Mouse (Mus musculus): ENCODE data around the gene Fam241b. TPM values are rescaled to one million over a fixed set of nuclear protein-coding genes. Genes with fewer than 3 reads are reported as not detected.
"Not testable (repeated sequence)": the region's sequence is repeated elsewhere in the genome, so short reads cannot be mapped to it uniquely, and the experiment has no call there.

Gene Fam241b
- polyA plus RNA-seq, 3 experiments from 2014 or later, result 2.8 to 5.2 (median 3.6) TPM

DNA sequence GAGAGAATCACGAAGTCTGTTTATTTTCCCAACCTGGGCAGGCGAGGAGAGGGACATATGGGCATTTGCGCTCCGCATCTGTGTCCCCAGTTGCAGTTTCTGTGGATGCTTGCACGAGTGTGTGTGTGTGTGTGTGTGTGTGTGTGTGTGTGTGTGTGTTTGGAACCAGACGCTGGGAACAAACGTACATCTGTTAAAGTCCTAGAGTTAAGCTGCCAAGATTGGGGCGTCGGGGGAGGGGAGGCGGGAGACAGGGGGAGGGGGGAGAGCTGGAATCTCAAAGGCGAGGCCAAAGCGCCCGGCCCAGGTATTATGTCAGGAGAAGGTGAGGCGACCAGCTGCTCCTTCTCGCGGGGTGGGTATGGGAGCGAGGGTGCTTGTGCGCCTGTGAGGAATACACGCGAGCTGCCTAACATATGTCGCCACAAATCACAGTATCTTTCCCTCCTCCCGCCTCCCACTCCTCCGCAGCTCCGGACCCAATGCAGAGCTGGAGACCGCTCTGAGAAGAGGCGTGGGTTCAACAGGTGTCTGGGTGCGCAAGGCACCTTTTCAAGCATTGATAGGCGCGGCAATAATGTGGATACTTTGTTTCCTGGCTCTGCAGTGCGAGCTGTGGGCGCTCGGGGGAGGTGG, 15.3 kb downstream of the Fam241b start:
- no peak for ATAC-seq

DNA sequence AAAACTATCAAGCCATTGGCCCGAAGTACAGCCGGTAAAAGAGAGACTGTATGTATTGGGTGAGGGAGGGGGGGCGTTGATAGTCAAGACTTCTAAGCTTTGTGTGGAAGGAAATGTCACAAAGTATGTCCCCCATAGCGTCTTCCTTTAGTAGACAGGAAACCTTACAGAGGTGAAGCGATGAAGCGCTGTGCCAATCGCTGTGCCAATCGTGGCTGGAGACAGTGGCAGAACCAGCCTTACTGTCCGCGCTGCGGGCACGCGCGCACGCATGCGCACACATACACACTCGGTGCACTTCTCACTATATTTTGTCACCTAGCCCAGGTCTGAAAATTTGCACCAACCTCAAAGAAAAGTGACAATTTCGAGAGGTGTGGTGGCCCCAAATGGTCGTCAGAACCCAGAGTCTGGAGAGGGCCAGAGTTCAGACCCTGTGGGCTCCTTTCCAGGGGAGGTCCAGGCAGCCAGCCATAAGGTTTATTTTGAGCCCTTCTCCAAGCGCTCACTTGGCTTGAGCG, 15.9 kb downstream of the Fam241b start:
- no peak for ATAC-seq

DNA sequence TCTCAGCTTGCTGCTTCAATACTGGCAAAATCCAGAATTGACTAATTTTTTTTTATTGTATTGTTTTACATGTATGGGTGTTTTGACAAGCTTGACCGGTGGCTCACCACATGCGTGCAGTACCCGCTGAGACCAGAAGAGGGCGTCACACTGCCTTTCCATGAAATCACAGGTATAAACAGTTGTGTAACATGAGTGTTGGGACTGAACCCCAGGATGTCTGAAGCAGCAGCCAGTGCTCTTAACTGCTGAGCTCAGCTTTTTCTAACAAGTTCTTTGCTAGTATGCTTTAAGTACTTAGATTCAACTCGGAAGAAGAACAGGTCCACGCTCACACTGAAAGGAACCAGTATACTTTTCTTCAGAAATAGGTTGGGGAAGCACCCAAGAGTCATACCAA, 16.6 kb downstream of the Fam241b start:
- no peak for ATAC-seq

DNA sequence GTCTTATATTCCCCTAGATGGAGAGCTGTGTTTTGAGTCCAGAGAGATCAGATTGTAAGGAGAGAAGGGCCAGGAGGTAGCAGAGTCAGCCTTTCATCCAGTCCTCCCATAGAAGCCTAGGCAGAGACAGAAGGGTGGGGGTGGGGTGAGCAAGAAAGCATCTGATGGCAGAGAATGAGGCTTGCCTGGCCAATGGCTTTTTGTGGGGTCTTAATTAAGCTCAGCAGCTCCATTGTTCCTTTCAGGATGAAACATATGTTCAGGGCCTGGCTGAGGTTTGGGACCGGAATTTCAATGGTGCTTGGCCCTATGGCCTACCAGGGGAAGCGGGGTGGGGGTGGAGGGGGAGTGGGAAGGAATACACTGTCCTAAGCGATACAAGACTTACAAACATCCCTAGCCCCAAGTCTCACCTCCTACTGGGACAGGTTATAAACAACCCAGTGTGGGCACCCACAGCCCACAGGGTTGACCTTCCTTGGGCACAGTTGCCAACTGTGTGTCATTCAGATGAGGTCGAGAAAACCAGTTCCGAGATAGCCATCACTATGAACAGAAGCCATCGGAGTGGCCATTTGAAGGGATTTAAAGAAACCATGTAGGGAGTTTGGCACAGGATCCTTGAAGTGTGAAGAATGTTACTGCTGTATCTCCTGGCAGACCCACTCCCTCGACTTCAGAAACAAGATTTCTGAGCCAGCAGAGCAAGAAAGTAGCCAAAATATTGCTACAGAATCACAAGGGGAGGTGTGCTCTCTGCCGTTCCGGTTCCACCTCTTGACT, 29.7 kb downstream of the Fam241b start:
- no peak for ATAC-seq

DNA sequence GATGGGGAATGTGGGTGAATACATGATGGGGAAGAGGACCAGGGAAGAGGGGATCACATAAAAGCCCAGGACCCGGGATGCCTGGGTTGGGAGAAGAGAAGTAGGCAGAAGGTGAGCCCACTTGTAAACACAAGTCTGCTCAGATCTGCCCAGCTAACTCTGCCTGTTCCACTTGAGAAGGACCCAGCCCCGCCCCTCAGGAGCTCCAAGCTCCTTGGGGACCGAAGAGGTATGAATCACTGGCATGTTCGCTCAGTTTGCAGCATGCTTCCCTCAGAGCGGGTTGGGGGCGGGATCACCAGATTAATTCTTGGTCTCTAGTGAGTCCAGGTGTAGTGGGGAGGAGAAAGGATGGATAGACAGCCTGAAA, 32.5 kb downstream of the Fam241b start:
- ATAC-seq, result no peak

DNA sequence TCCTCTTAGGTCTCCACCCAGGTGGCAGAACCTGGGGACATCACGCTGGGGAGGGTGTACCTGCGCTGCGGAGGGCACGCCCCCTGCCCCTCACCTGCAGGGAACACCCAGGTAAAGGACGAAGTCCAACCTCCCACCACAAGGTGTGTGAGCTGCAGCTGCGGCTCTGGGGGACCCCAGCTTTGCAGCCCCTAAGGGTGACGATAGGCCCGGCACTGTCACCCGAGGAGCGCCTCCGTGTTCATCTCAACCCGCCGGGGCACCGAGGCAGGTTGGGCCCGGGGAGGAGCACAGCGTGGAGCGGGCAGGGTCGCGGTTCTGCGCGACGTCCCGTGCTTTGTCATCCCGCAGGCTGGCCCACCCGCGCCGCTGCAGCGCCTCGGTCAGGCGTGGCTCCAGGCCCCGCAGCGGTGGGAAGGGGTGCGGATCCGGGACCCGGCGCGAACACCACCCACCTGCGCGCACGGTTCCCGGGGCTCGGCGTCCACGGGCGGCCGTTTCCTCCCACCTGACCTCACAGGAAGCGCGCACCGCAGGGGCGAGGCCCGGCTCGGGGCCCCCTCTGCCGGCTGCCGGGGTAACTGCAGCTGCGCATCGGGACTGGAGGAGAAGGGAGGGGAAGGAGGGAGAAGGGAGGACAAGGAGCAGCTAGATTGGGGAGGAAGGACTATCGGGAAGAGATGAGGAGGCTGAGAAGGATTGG, 33.1 kb downstream of the Fam241b start:
- ATAC-seq, result peak; percentile 93

DNA sequence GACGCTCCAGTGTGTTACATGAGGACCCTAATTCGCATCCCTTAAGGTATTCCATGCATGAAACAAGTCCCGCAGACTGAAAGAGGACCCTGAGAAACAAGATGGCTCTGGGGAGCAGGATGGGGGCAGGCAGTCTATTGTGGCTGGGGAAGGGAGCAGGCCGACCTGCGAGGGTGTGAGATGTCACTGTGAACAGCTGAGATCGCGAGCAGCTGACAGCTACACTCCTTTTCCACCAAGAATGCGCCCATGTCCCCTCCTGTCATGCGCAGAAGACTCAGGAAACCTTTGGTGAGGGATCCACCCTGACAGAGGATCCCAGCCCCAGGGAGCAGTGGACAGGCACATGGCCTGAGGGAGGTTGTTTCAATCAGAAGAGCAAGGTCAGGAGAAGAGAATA, 36.7 kb downstream of the Fam241b start:
- no peak for ATAC-seq

DNA sequence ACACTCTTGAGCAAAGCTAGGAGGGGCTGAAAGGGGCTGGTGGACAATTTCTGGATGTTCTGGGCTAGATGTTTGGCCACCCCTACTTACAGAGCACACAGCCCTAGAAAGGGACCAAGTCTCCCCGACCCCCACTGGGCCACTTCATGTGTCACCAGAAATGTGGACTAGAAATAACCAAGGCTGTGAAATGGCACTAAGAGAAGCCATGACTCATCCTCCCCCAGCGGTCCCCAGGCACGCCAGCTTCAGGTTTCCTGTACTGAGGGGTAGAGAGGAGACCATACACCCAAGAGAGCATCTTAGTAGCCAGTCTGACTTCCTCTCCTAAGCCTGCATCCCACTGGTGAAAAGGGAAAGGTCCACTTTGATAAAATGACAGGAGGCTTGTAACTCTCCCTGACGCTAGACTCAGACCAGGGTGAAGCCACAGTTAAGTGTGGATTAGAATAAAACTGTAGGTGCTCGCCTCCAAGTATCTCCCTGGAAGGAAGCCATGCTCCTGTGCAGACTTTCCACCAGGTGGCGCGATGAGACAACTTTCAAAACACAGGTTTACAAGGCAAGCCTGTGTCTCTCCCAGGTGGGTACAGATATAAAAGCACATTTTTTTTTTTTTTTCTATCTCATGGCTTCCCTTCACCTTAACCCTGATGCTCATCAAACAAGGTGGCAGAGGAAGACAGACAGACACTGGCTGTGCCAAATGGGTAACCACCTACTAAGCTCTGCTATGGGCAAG, 38.7 kb downstream of the Fam241b start:
- ATAC-seq, result no peak

DNA sequence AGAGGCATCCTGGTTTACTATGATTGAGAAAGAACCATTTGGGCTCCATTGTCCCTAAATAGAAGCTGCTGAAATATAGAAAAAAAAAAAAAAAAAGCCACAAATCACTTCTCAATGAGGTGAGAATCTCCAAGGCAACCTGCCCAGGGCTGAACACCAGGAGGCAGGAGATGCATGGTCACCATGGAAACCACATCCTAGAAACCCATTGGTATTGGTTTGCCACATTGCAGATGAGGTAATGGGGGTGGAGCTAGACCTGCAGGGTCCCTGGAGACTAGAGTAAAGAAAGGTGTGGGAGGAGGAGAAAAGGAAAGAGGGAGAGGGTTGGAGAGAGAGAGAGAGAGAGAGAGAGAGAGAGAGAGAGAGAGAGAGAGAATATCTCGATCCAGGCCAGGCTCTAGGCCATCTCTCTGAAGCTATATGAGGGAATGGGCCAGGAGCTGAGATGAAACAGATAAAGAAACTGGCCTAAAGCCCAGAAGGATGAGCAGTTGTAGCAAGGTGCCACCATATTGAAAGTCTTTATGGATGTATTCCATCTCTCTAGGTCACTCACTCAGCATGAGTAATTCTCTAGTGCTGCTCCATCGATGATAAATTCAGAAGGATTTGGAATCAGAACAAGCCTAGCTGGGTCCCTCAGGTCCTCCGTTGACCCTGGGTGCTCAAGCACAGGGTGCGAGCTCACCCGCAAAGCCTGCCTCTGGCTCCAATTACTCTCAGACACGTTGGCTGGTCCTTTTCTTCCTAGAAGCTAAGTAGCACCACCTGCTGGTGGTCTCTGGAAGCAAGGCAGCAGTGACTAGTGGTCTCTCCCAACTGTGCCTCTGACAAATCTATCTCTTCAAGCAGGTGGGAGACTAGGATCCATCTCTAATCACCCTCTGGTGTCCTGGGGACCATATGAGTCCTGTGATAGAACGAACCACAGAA, 41.9 kb downstream of the Fam241b start:
- ATAC-seq, result no peak

DNA sequence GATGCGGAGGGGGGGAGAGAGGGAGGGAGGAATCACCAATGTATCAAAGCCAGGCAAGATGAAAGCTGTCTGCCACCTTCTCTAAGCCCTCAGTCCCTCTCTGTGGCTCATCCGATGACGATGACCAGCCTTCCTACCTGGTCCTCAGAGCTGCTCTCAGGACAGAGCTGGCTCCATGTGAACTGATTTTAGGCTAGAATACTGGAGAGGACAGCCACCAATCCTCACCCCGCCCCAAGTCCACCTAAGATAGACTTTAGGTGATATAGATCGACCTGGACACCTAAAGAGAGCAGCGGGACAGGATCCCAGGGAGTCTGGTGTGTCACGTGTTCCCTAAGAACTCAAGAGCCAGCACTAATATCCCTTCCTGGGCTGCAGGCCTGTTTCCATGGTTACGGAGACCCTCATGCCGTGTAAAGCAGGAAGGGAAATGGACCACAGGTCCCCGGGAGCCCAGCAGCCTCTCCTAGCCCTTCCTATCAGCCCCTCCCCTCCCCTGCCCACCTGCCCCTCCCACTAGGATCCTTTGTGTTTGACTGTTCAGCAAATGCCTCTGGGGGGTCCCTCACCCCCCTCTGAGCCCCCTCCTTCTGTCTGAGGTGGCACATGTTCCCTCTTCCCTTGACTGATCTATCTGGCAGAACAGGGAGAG, 43.8 kb downstream of the Fam241b start:
- ATAC-seq, result no peak

DNA sequence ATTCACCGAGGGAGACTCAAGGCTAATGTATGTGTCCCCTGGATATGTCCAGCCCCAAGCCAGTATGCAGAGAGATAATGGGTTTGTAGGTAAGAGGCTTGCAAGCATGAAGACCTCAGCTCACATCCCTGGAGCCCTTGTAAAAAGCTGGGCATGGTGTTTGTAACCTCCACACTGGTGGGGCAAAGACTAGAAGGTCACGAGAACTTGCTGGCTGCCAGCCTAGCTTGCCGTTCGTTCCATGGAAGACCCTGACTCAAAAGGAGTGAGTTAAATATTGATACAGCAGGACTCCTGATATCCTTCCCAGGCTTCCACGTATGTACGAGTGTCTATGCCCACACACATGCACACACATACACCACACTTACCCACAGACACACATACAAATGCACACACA, 49.3 kb downstream of the Fam241b start:
- ATAC-seq, result no peak

DNA sequence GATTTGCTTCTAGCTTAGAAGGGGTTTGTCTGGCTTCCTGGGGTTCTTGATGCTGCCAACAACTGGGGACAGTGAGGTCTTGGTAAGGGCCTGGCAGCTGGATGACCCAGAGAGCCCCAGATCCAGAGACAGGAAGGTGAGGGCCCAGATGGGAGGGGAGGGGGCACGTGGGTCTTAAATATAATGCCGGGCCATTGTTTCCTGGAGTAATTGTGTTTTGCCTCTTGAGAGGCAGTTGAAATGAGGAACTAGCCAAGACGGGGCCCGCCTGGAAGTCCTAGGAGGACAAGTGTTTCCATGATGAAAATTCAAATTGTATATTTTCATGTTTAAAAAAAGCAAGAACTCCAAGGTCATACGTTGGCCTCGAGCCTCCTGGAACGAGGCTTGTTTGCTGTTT, 49.8 kb downstream of the Fam241b start:
- no peak for ATAC-seq

DNA sequence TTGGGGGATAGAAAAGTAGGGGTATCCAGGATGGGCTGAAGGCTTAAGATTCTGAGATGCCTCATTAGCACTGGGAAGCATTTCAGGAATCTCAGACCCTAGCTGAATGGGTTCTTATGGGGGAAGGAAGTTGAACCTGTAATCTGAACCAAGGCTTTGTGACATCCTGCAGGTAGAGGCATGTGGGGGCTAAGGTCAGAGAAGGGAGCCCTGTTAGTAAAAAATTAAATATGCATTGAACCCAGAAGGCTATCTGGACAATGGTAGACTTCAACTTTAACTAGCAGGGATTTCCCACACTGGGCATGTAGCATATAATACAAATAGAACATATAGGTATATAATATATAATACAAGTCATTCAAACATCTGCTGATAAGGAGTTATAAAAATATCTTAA, 54.2 kb downstream of the Fam241b start:
- ATAC-seq, result no peak

DNA sequence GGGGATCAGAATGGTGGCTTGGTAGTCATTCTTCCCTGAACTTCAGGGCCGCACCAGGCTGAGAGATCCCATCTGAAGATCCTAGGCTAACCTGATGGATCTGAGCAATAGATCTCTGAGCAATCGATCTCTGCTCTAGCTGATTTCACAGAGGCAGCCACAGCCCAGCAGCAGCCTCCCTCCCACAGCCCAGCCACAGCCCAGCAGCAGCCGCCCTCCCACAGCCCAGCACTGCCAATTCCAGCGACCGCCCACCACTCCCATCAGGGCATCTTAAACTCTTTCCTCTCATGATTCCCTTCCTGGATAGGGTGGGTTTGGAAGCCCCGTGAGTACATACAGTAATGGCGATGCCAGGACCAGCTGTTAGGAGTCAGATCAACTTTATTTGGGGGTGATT, 54.6 kb downstream of the Fam241b start:
- ATAC-seq, result no peak

DNA sequence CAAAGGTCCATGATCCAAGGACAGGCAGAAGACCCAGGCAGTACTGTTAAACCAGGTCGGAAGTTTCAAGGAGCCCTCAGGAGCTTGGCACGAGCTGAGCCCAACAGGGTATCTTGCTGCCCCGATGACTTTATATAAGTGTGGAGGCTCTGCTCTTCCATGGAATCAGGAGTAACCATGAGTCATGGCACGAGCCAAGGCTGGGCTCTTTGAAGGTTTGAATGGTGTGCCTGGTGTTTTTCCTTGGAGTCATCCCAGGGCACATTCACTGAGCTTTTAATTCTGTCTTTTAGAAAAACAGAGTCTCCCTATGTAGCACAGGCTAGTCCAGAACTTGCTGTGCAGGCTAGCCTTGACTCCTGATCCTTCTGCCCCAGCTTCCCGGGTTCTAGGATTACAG, 55.3 kb downstream of the Fam241b start:
- no peak for ATAC-seq

DNA sequence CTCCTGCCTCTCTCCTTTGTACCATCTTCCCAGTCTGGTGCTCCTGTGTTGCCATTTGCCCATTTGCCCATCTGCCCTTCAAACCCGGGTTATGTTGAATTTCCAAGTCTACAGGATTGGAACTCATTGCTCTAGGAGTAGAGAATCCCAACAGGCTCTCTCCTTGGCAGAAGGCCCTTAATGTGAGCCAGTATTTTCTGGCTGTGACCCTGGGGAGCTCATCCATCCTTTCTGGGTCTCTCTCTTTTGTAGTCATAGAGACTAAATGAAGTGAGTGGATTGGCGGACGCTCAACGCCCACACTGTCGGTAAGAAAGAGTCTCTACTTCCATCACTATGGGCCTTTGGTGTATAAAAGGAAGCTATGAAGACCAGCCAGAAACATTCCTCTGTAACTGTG, 56.9 kb downstream of the Fam241b start:
- no peak for ATAC-seq

DNA sequence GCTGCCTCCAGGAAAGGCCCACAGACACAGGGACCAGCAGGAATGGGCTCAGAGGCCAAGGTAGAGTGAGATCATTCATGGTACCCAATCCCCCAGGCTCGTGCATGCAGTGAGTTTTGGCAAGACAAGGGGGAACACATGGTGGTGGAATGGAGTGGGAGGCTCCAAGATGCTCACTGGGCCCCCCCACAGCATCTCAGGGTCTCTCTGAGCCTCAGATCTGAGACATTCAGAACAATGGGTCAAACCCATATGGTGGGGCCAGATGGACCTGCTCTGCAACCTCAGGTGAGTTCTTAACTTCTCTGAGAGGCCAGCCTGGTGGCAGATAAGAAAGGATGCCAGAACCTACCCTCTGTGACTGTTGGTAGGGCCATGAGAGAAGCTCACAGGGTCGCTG, 57.7 kb downstream of the Fam241b start:
- no peak for ATAC-seq

DNA sequence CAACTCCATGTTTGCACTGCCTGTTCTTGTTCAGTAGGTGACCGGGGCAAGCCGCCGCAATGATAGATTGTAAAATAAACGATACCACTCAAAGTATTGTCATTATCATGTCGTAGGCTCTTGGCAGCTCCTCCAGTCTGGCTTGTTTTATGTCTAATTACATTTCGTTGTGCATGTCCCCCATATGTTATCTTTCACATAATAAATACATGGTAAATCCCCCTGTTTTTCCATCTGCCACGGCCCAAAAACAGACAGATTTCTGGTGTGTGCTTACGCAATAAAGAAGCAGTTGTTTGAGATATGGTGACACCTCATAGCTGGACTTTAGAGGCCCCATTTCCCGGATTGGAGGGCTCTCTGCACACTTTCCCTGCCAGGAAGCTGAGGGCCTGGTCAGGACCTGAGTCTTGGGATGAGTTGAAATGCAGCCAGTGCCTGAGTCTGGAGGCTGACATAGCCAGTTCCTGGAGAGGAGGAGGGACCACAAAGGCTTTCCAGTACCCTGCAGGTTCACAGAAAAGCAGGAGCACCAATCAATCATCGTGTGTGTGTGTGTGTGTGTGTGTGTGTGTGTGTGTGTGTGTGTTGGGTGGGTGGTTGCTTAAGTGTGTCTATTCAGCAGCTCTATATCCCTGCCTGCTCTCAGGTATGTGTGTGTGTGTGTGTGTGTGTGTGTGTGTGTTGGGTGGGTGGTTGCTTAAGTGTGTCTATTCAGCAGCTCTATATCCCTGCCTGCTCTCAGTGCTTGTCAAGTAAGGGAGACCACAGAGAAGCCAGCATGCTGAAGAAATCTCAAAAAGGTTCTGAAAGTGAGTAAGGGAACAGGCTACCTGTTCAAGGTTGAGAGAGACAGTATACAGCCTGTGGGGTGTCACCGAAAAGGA, 67.2 kb downstream of the Fam241b start:
- ATAC-seq, result no peak

DNA sequence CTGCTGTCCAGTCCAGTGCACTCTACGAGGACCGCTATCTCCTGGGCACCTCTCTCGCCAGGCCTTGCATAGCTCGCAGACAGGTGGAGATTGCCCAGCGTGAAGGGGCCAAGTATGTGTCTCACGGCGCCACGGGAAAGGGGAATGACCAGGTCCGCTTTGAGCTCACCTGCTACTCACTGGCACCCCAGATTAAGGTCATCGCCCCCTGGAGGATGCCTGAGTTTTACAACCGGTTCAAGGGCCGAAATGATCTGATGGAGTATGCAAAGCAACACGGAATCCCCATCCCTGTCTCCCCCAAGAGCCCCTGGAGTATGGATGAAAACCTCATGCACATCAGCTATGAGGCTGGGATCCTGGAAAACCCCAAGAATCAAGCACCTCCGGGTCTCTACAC, 72.4 kb downstream of the Fam241b start:
- not testable (repeated sequence) for ATAC-seq

DNA sequence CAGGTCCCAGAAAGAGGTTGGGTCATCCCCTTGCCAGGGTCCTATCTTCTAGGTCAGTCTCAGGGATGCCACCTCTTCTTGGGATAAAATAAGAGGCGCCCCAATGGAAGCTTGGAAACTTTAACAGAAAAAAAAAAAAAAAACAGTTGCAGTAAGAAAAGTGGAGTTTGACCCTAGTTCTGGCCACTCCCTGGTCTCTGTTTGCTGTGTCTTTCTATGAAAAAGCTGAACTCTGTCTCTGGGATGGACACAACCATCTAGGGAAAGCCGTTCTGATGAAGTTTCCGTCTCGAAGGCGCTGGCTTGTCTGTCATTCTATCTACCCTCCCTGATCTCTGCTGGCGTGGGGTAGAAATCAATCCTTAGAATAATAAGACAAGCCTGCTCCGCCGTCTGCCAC, 73.1 kb downstream of the Fam241b start:
- ATAC-seq, result no peak
